Mouse (Mus musculus) bone marrow macrophage, adult 2 months (primary cell): ENCODE results near the gene Zbtb5.

Experiments used
- CTCF ChIP-seq: IDR thresholded peaks from 2 replicates; pipeline ENCODE4 v1.5.1; 2012; ENCODE audit warnings: low read depth, mild to moderate bottlenecking, low read length, moderate library complexity
- POLR2A ChIP-seq: IDR thresholded peaks from 2 replicates; pipeline ENCODE4 v1.6.1; 2012; ENCODE audit warnings: mild to moderate bottlenecking, low read depth, low read length, borderline replicate concordance

- TF ChIP-seq POLR2A (no peak), CTCF (no peak)
These were observed 53.0 kb downstream of the Zbtb5 start for GRCm38 (mm10) chr4:44959220-44959619.
